Mouse (Mus musculus) E14TG2a.4 (cell line): ENCODE measurements around the gene Gm20388.

Experiments
- CTCF ChIP-seq: conservative IDR thresholded peaks from 2 replicates; pipeline ENCODE4 v1.5.1; 2014; ENCODE audit warnings: low read length
- NANOG ChIP-seq: IDR thresholded peaks from 2 replicates; pipeline ENCODE4 v1.6.1; 2014; ENCODE audit warnings: borderline replicate concordance, low read length, mixed read lengths

- TF ChIP-seq CTCF: peak; percentile 34
- no peak for TF ChIP-seq NANOG
Observed at GRCm38 (mm10) chr8:120407701-120408240, 497.1 kb downstream of the Gm20388 start.
